Mouse (Mus musculus) limb, embryonic 13.5 days (tissue): Measurements from ENCODE around the gene Eda. TPM values are rescaled to one million over a fixed set of nuclear protein-coding genes. Genes with fewer than 3 reads are reported as not detected.

Source experiments
- ATAC-seq: fragments of 200-750 bp; cut with Nextera tagmentation; 2 replicates; pipeline ENCODE4 v1.8.0; 2017; ENCODE audit warnings: low read depth, moderate number of reproducible peaks, moderate TSS enrichment; ENCODE audit not compliant: low FRiP score
- H3K27ac ChIP-seq: fragments of 300-500 bp; sonication (generic); 2 replicates; pipeline ENCODE4 v1.5.1; 2015; ENCODE audit warnings: inconsistent platforms, mild to moderate bottlenecking, moderate library complexity
- H3K27me3 ChIP-seq: fragments of 300-500 bp; sonication (generic); 2 replicates; pipeline ENCODE4 v1.6.1; 2015; ENCODE audit warnings: mild to moderate bottlenecking, inconsistent platforms
- H3K36me3 ChIP-seq: fragments of 300-500 bp; sonication (generic); 2 replicates; pipeline ENCODE4 v1.6.1; 2015; ENCODE audit warnings: inconsistent platforms, mild to moderate bottlenecking, moderate library complexity
- H3K4me1 ChIP-seq: fragments of 300-500 bp; sonication (generic); 2 replicates; pipeline ENCODE4 v1.6.1; 2015; ENCODE audit warnings: inconsistent platforms
- H3K4me2 ChIP-seq: fragments of 300-500 bp; sonication (generic); replicated peaks from 2 replicates; pipeline ENCODE4 v1.6.1; 2015; ENCODE audit warnings: inconsistent platforms, mild to moderate bottlenecking, moderate library complexity
- H3K4me3 ChIP-seq: fragments of 300-500 bp; sonication (generic); 2 replicates; pipeline ENCODE4 v1.5.1; 2015; ENCODE audit warnings: moderate library complexity, mild to moderate bottlenecking, inconsistent platforms
- H3K9ac ChIP-seq: fragments of 300-500 bp; sonication (generic); 2 replicates; pipeline ENCODE4 v1.6.1; 2015; ENCODE audit warnings: mild to moderate bottlenecking, inconsistent platforms
- H3K9me3 ChIP-seq: fragments of 300-500 bp; sonication (generic); 2 replicates; pipeline ENCODE4 v1.6.1; 2016; ENCODE audit warnings: inconsistent platforms
- WGBS: fragments of 180-500 bp; shearing (Covaris S2); methylation state at CpG from one replicate; pipeline ENCODE4 v1.1.7; 2015; 5-methylcytosine and 5-hydroxymethylcytosine counted together
- polyA plus RNA-seq: library from polyadenylated mRNA; unstranded; fragments of >200 nt; fragmentation: Nextera tagmentation; extraction: Ambion mirVana; gene quantifications from 2 replicates; pipeline ENCODE4 v1.2.1, GENCODE M21; 2015

Eda gene
- polyA plus RNA-seq, 1 experiment from 2014 or later, result 2.8 TPM

GRCm38 (mm10) chrX:100314172-100314902 lies 338.9 kb downstream of the Eda start:
- Histone ChIP-seq H3K27me3 (no peaks in the 10 kb centered on the region), H3K36me3 (no peaks in the 10 kb centered on the region)
- ATAC-seq, result no peak

DNA sequence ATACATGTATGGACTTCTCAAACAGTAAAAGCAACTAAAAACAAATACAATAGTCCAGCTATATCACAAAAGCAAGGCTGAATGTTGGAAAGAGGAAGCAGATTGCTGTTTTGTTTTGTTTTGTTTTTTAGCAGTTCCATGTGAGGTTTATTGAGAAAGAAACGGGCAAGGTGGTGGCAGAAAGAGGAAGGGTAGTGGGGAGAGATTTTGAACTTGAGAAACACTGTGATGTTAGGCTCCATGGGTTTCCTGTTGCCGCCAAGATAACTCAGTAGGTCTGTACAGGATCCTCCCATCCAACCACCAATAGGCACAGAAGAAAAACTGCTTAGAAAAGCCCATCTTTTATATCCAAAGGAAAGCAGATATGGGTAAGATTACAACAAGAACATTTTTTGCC lies 365.3 kb downstream of the Eda start:
- ATAC-seq, result no peak
- Histone ChIP-seq H3K9ac (no peak overlapping the region), H3K27me3 (peaks cover 13% of the 10 kb centered on the region), H3K4me1 (no peaks in the 10 kb centered on the region), H3K36me3 (no peaks in the 10 kb centered on the region), H3K9me3 (no peaks in the 10 kb centered on the region), H3K27ac (no peak overlapping the region), H3K4me2 (no peak overlapping the region), H3K4me3 (no peak overlapping the region)
- 85% methylated on average over 2 of the region's 2 CpGs for WGBS

More at GRCm38 (mm10) chrX:100314172-100314902, 338.9 kb downstream of the Eda start:
- no peak overlapping the region for H3K4me3 ChIP-seq
- no peak overlapping the region for H3K4me2 ChIP-seq
- no peaks in the 10 kb centered on the region for H3K9me3 ChIP-seq
- no peaks in the 10 kb centered on the region for H3K4me1 ChIP-seq
- no peak overlapping the region for H3K27ac ChIP-seq
- H3K9ac ChIP-seq, result no peak overlapping the region

DNA sequence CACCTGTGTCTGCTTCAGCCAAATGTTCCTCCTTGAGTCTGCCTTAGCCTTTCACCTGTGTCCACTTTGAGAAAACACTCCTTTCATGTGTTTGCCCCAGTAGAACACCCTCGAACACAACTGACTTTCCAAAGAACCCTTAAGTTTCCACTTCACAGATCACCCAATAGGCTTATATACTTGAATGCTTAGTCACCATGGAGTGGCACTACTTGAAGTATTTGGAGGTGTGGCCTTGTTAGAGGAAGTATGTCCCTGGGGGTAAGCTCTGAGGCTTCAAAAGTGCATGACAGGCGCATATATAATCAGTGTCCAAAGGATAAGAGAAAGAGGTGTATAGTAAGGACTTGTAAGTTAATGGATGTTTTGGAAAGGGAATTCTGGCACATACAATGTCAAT lies 369.0 kb downstream of the Eda start:
- Histone ChIP-seq H3K4me2 (no peak overlapping the region), H3K36me3 (no peaks in the 10 kb centered on the region), H3K9me3 (no peaks in the 10 kb centered on the region), H3K27me3 (peaks cover 9% of the 10 kb centered on the region), H3K9ac (no peak overlapping the region), H3K27ac (no peak overlapping the region), H3K4me1 (no peaks in the 10 kb centered on the region), H3K4me3 (no peak overlapping the region)
- ATAC-seq, result no peak
- 83% methylated on average over 2 of the region's 2 CpGs for WGBS

DNA sequence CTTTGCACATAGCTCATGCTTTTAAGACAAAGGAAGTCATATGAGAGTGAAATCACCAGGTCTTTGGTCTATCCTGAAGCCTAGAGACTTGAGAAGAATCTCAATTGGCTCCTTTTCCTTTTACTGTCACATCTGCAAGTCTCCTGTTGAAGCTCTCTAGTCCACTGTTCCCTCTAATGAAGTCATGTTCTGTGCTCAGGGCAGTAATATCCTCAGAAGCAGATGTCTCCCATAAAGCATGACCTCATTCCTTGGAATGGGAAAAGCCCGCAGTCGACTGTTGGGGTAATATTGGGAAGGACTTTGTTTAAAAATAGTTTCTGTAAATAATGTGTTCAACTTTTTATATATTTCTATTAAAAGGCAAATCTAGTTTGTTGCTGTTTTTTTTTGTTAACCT lies 381.6 kb downstream of the Eda start:
- no peak overlapping the region for H3K4me3 ChIP-seq
- no peak overlapping the region for H3K9ac ChIP-seq
- peak; percentile 67; the same call in 1 of the 2 replicates for ATAC-seq
- H3K9me3 ChIP-seq, result no peaks in the 10 kb centered on the region
- no peak overlapping the region for H3K4me2 ChIP-seq
- H3K36me3 ChIP-seq, result no peaks in the 10 kb centered on the region
- no peaks in the 10 kb centered on the region for H3K4me1 ChIP-seq
- WGBS, result 41% methylated on average over 2 of the region's 2 CpGs
- no peak overlapping the region for H3K27ac ChIP-seq
- peaks cover 10% of the 10 kb centered on the region; the same call in 1 of the 2 replicates for H3K27me3 ChIP-seq

DNA sequence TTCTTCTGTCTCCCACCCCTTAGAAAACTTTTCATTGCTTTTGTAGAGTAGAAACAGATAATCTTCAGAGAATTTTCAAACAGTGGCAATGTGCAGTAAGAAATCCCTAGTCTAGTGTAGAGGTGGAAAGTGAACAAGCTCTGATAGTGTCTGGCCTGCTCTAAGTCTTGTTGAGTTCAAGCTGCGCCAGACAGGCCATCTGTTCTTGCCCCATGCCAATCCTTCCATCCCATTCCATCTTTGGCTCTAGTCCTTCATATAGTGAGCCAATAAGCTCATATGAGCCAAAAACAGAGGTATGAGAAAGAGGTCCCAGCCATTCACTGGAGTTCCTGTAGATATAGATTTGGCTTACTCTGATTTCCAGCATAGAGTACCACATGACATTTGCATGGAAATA lies 414.5 kb downstream of the Eda start:
- Histone ChIP-seq H3K27ac (no peak overlapping the region), H3K9me3 (no peaks in the 10 kb centered on the region)
- 83% methylated on average over 1 of the region's 1 CpGs for WGBS

DNA sequence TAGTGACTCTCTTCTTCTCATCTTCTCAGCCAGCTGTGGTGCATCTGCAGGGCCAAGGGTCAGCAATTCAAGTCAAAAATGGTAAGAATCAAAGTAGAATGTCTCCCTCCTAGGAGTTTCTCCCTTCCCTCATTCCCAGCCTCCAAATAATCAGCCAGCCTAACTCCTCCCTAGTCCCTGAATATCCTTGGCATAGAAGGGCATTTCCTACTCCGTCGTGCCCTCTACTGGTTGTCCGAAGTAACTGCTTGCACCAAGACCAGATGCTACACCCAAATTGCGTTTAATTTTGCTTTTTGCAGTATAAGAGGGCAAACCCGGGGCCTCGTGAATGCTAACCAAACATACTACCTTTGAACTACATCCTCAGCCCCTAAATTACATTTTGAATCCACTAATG lies 416.9 kb downstream of the Eda start:
- Histone ChIP-seq H3K36me3 (no peaks in the 10 kb centered on the region), H3K27me3 (peaks cover 21% of the 10 kb centered on the region; the same call in 1 of the 2 replicates), H3K4me1 (no peaks in the 10 kb centered on the region), H3K9ac (no peak overlapping the region), H3K27ac (no peak overlapping the region), H3K4me2 (no peak overlapping the region), H3K4me3 (no peak overlapping the region), H3K9me3 (no peaks in the 10 kb centered on the region)
- WGBS, result 29% methylated on average over 6 of the region's 6 CpGs
- no peak for ATAC-seq

More for the DNA sequence above, 414.5 kb downstream of the Eda start:
- Histone ChIP-seq H3K4me1 (no peaks in the 10 kb centered on the region), H3K27me3 (peaks cover 11% of the 10 kb centered on the region; the same call in 1 of the 2 replicates), H3K36me3 (no peaks in the 10 kb centered on the region), H3K9ac (no peak overlapping the region), H3K4me2 (no peak overlapping the region), H3K4me3 (no peak overlapping the region)
- ATAC-seq, result no peak

DNA sequence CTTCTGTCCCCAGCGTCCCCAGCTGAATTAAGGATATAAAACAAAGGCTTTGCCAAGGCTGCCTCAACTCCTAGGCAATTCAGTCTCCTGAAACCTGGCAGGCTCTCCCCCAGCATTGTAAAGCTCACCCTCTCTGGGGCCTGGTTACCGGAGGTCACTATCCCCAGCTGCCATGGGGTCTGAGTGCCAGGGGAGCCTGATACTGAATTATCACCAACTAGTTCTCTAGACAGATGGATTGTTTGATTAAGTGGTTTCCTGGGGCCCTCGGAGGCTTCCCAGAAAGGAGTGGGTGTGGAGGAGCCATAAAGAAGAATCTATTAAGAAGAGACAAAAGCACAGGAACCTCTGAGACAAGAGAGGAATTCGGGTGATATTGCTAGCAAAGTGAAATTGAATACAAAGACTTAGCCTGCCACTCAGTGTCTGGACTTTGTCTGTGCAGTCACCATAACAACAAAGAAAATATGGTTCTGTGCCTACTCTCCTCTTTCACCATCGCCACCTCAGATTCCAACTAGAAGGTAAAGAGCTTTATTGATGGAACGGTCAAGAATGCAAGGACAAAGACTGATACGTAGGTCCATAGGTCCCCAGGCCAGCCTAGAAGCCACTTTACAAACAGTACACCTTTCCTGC lies 418.9 kb downstream of the Eda start:
- Histone ChIP-seq H3K4me1 (no peaks in the 10 kb centered on the region), H3K27me3 (peaks cover 27% of the 10 kb centered on the region), H3K36me3 (no peaks in the 10 kb centered on the region), H3K9ac (no peak overlapping the region), H3K4me3 (no peak overlapping the region), H3K9me3 (no peaks in the 10 kb centered on the region), H3K27ac (no peak overlapping the region), H3K4me2 (no peak overlapping the region)
- ATAC-seq, result no peak
- WGBS, result 68% methylated on average over 7 of the region's 7 CpGs

GRCm38 (mm10) chrX:100395026-100395425 lies 419.6 kb downstream of the Eda start:
- H3K4me1 ChIP-seq, result no peaks in the 10 kb centered on the region
- H3K4me3 ChIP-seq, result no peak overlapping the region
- 85% methylated on average over 8 of the region's 8 CpGs for WGBS
- H3K9ac ChIP-seq, result no peak overlapping the region
- H3K4me2 ChIP-seq, result no peak overlapping the region
- no peaks in the 10 kb centered on the region for H3K9me3 ChIP-seq
- peaks cover 28% of the 10 kb centered on the region for H3K27me3 ChIP-seq
- no peak overlapping the region for H3K27ac ChIP-seq
- no peak for ATAC-seq
- no peaks in the 10 kb centered on the region for H3K36me3 ChIP-seq

DNA sequence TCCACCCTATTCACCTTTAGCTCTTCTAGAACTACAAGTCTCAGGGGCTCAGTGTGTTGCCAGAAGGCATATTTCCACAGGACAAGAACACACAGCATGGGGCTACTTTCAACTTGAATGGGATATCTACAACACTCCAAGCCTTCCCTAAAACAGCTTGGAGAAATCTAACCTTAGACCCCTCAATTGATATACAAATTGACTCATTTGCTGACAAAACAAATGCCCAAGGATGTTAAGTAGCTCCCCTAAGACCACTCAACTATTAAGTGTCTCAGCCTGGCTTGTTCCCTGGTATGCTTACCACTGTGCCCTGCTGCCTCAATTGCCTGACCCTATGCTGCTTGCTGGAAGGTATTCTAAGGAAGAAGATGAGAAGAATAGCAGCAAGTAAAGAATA lies 425.5 kb downstream of the Eda start:
- no peak for ATAC-seq
- no peaks in the 10 kb centered on the region for H3K9me3 ChIP-seq
- no peaks in the 10 kb centered on the region for H3K36me3 ChIP-seq
- no peak overlapping the region for H3K4me3 ChIP-seq
- no peak overlapping the region for H3K9ac ChIP-seq
- H3K27ac ChIP-seq, result no peak overlapping the region
- H3K4me1 ChIP-seq, result no peaks in the 10 kb centered on the region
- H3K4me2 ChIP-seq, result no peak overlapping the region
- peaks cover 32% of the 10 kb centered on the region for H3K27me3 ChIP-seq

- 77% methylated on average over 5 of the region's 5 CpGs for WGBS
- Histone ChIP-seq H3K9ac (no peak overlapping the region), H3K4me2 (no peak overlapping the region), H3K27ac (no peak overlapping the region), H3K4me1 (no peaks in the 10 kb centered on the region), H3K4me3 (no peak overlapping the region), H3K36me3 (no peaks in the 10 kb centered on the region), H3K27me3 (peaks cover 29% of the 10 kb centered on the region), H3K9me3 (no peaks in the 10 kb centered on the region)
- ATAC-seq, result no peak
Measured at GRCm38 (mm10) chrX:100401657-100402056, 426.3 kb downstream of the Eda start.

DNA sequence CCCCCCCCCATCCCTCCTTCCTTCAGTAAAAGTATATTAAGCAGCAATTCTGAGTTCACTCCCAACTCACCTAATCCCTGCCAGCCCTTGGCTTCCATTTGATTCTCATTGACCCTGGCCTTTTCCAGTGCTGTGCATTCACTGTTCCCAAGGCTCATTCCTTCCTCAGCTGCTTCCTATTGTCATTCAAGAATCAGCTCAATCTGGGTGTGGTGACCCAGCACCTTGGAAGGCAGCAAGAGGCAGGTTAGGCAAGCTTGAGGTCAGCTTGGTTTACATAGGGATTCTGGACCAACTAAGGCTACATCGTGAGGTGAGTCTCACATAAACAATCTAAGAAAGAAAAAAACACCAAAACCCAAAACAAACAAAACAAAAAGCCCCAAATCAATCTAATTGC lies 433.8 kb downstream of the Eda start:
- H3K4me3 ChIP-seq, result no peak overlapping the region
- no peaks in the 10 kb centered on the region for H3K36me3 ChIP-seq
- peaks cover 3% of the 10 kb centered on the region; the same call in 1 of the 2 replicates for H3K27me3 ChIP-seq
- WGBS, result 86% methylated on average over 1 of the region's 1 CpGs
- no peak overlapping the region for H3K9ac ChIP-seq
- no peak overlapping the region for H3K27ac ChIP-seq
- H3K9me3 ChIP-seq, result no peaks in the 10 kb centered on the region
- no peak overlapping the region for H3K4me2 ChIP-seq
- no peak for ATAC-seq
- H3K4me1 ChIP-seq, result no peaks in the 10 kb centered on the region

- Histone ChIP-seq H3K27ac (no peak within 1 kb of the TSS), H3K4me3 (no peak within 1 kb of the TSS), H3K36me3 (no peaks in the 10 kb centered on the region), H3K9ac (no peak within 1 kb of the TSS), H3K9me3 (no peaks in the 10 kb centered on the region), H3K4me1 (no peaks in the 10 kb centered on the region), H3K27me3 (no peaks in the 10 kb centered on the region; the same call in 1 of the 2 replicates), H3K4me2 (no peak within 1 kb of the TSS)
- 89% methylated on average over 21 of the region's 21 CpGs for WGBS
- ATAC-seq, result no peak
Measured at GRCm38 (mm10) chrX:100428693-100429092, 453.3 kb downstream of the Eda start, which contains the start of gene Otud6a. Gene Otud6a, plus strand, starts transcription at chrX:100429013.
